Mouse (Mus musculus): ENCODE results near the gene Nos3. TPM values are rescaled to one million over a fixed set of nuclear protein-coding genes. Genes with fewer than 3 reads are reported as not detected.
A peak's percentile ranks its signal among the peaks of the same experiment; 100 is the strongest.
"Not testable (repeated sequence)": the region's sequence is repeated elsewhere in the genome, so short reads cannot be mapped to it uniquely, and the experiment has no call there.

The Nos3 gene
- polyA plus RNA-seq, 1 experiment from 2014 or later, result 6.6 TPM

DNA sequence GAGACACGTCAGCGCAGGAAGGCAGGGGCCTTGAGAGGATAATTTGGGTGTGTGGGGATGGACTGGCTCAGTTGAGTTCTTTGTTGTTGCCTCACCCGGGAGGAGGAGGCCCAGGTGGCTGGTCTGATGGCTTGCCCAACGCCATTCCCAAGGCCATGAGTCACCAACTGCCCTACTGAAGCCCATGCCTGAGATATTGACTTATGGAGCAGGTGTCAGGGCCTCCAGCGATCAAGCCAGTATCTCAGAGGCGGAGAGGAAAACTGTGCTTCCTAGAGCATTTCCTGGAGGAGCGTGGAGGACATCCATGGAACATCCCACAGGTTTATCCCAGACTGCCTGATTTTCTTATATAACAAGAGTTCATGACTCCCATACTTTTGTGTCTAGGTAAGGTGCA lies 28.1 kb downstream of the Nos3 start:
- DNase-seq (ENCODE audit: low spot score), result no peak
- Histone ChIP-seq H3K27me3 (replicated peaks; ENCODE audit: control insufficient read depth, insufficient read depth, low read length) (0 out of 2 replicates have a peak, but pooled peaks cover 2% of the 10 kb centered on the region), H3K9me3 (ENCODE audit: control insufficient read depth, low read length) (no peaks in the 10 kb centered on the region), H3K9ac (ENCODE audit: low read length) (no peak overlapping the region), H3K4me3 (ENCODE audit: low read depth, low read length) (no peak overlapping the region), H3K36me3 (ENCODE audit: control insufficient read depth, insufficient read depth, low read length) (no peaks in the 10 kb centered on the region), H3K27ac (ENCODE audit: low read depth) (no peak overlapping the region), H3K4me2 (ENCODE audit: low read length) (no peak overlapping the region), H3K4me1 (replicated peaks; ENCODE audit: control insufficient read depth, insufficient read depth, low read length) (peaks cover 17% of the 10 kb centered on the region)
- ATAC-seq (replicated peaks; ENCODE audit: low FRiP score, low TSS enrichment, low read depth), result no peak
- 75% methylated on average over 7 of the region's 7 CpGs for WGBS

DNA sequence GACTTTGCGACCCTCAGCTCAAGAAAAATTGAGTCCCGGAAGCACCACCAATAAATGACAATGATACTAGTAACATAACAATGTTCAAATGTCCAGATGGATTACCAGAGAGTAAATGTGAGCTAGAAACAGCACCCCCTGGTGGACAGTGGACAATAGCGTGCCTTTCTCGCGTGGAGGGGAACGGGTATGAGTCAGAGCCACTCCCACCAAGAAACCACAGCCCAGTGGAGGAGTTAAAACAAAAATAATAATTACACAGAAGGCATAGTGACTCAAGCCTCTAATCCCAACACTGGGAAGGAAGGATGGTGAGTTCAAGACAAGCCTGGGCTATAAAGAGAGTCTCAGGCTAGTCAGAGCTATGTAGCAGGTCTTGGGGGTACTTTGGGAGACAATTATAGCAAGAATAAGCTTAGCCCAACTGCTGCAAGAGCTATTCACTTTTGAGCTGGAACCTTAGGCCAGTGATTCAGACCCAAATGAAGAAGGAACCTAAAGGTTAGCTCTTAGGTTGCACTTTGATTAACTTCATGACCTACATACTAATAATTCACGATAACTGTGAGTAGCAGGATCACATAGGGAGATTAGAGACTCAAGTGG lies 28.9 kb downstream of the Nos3 start, which contains the start of gene Abcb8:
TSS of gene Abcb8 (plus strand) at position 272 of the 606 bp plus-strand sequence.
- 24% methylated on average over 7 of the region's 7 CpGs for WGBS
- H3K9me3 ChIP-seq (ENCODE audit: control insufficient read depth, low read length), result no peaks in the 10 kb centered on the region
- peak within 1 kb of the TSS; percentile 61 for H3K4me3 ChIP-seq (ENCODE audit: low read depth, low read length)
- H3K36me3 ChIP-seq (ENCODE audit: control insufficient read depth, insufficient read depth, low read length), result no peaks in the 10 kb centered on the region
- DNase-seq (ENCODE audit: low spot score), result peak; percentile 84
- H3K4me2 ChIP-seq (ENCODE audit: low read length), result peak within 1 kb of the TSS; percentile 56
- no peak for ATAC-seq (replicated peaks; ENCODE audit: low FRiP score, low TSS enrichment, low read depth)
- H3K27ac ChIP-seq (ENCODE audit: low read depth), result peak within 1 kb of the TSS; percentile 72
- 0 out of 2 replicates have a peak, but pooled peaks cover 2% of the 10 kb centered on the region for H3K27me3 ChIP-seq (replicated peaks; ENCODE audit: control insufficient read depth, insufficient read depth, low read length)
- H3K4me1 ChIP-seq (replicated peaks; ENCODE audit: control insufficient read depth, insufficient read depth, low read length), result peaks cover 9% of the 10 kb centered on the region
- H3K9ac ChIP-seq (ENCODE audit: low read length), result peak within 1 kb of the TSS; percentile 51

DNA sequence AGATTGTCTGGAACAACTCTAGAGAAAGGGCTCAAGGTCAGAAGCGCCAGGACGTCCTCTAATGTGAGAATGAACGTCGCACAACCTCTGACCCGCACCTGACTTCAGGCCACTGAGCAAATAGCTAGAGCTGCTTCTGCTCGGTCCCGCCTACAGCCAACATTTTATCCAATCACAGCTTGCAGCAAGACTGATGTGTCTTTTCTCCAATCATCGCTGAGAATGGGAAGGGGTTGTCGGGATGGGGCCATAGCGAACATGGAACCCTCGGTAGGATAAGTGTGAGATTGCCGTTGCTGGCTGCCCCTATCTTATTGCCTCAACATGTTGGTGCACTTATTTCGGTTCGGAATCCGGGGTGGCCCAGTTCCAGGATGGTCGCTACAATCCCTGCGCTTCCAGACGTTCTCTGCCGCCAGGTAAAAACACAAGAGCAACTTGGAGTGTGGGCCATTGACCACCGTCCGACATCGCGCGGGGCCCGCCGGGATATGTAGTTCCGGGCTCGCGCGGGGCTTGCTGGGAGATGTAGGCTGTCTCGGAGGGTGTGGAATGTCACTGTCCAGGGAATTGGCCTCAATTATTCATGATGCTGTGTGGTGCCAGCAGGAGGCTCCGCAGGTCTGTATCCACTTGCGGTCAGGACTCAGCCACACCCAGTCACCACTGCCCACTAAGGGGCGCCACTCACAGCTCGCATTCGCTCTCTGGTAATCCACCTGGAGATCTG lies 29.7 kb downstream of the Nos3 start:
- H3K9me3 ChIP-seq (ENCODE audit: control insufficient read depth, low read length), result no peaks in the 10 kb centered on the region
- H3K4me3 ChIP-seq (ENCODE audit: low read depth, low read length), result peak overlapping the region; percentile 61
- H3K36me3 ChIP-seq (ENCODE audit: control insufficient read depth, insufficient read depth, low read length), result no peaks in the 10 kb centered on the region
- ATAC-seq (replicated peaks; ENCODE audit: low FRiP score, low TSS enrichment, low read depth), result peak; percentile 95
- peak overlapping the region; percentile 51 for H3K9ac ChIP-seq (ENCODE audit: low read length)
- 0 out of 2 replicates have a peak, but pooled peaks cover 2% of the 10 kb centered on the region for H3K27me3 ChIP-seq (replicated peaks; ENCODE audit: control insufficient read depth, insufficient read depth, low read length)
- peak overlapping the region; percentile 72 for H3K27ac ChIP-seq (ENCODE audit: low read depth)
- 2% methylated on average over 36 of the region's 36 CpGs for WGBS
- peak overlapping the region; percentile 56 for H3K4me2 ChIP-seq (ENCODE audit: low read length)
- H3K4me1 ChIP-seq (replicated peaks; ENCODE audit: control insufficient read depth, insufficient read depth, low read length), result peaks cover 8% of the 10 kb centered on the region
- DNase-seq (ENCODE audit: low spot score), result peak; percentile 98

DNA sequence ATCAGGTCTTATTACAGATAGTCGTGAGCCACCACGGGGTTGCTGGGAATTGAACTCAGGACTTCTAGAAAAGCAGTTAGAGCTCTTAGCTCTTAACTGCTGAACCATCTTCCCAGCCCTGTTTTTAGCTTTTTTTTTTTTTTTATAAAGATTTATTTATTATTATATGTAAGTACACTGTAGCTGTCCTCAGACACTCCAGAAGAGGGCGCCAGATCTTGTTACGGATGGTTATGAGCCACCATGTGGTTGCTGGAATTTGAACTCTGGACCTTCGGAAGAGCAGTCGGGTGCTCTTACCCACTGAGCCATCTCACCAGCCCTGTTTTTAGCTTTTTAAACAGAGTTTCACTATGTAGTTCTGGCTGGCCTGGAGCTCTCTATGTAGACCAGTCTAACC lies 31.6 kb downstream of the Nos3 start:
- H3K4me2 ChIP-seq (ENCODE audit: low read length); H3K36me3 ChIP-seq (ENCODE audit: control insufficient read depth, insufficient read depth, low read length); H3K4me1 ChIP-seq (replicated peaks; ENCODE audit: control insufficient read depth, insufficient read depth, low read length); H3K27ac ChIP-seq (ENCODE audit: low read depth); ATAC-seq (replicated peaks; ENCODE audit: low FRiP score, low TSS enrichment, low read depth); H3K27me3 ChIP-seq (replicated peaks; ENCODE audit: control insufficient read depth, insufficient read depth, low read length); DNase-seq (ENCODE audit: low spot score); H3K4me3 ChIP-seq (ENCODE audit: low read depth, low read length); H3K9me3 ChIP-seq (ENCODE audit: control insufficient read depth, low read length); H3K9ac ChIP-seq (ENCODE audit: low read length): not testable (repeated sequence)
- WGBS, result 89% methylated on average over 6 of the region's 6 CpGs

DNA sequence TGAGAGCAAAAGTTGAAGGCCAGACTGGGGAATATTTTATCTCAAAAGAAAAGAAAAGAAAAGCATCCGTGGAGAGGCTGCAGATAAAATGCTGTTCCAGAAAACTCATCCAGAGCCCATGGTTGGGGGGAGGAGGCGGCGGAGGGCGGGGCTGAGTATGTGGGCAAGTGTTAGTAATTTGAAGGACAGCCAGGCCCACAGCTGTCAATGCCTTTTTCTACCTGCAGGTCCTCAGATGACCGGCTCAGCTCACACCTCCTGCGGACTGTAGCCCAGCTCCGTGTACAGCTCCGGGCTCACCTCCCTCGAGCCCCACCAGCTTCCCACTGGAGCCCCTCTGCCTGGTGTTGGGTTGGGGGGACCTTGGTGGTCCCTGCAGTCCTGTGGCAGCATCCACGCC lies 35.1 kb downstream of the Nos3 start:
- 88% methylated on average over 10 of the region's 10 CpGs for WGBS
- Histone ChIP-seq H3K4me3 (ENCODE audit: low read depth, low read length) (no peak overlapping the region), H3K36me3 (ENCODE audit: control insufficient read depth, insufficient read depth, low read length) (peaks cover 30% of the 10 kb centered on the region; the same call in 1 of the 2 replicates), H3K4me1 (replicated peaks; ENCODE audit: control insufficient read depth, insufficient read depth, low read length) (0 out of 2 replicates have a peak, but pooled peaks cover 4% of the 10 kb centered on the region), H3K9ac (ENCODE audit: low read length) (no peak overlapping the region), H3K4me2 (ENCODE audit: low read length) (no peak overlapping the region), H3K27ac (ENCODE audit: low read depth) (no peak overlapping the region), H3K27me3 (replicated peaks; ENCODE audit: control insufficient read depth, insufficient read depth, low read length) (no peaks in the 10 kb centered on the region), H3K9me3 (ENCODE audit: control insufficient read depth, low read length) (no peaks in the 10 kb centered on the region)
- DNase-seq (ENCODE audit: low spot score) (no peak), ATAC-seq (replicated peaks; ENCODE audit: low FRiP score, low TSS enrichment, low read depth) (no peak; the same call in 1 of the 2 replicates)

DNA sequence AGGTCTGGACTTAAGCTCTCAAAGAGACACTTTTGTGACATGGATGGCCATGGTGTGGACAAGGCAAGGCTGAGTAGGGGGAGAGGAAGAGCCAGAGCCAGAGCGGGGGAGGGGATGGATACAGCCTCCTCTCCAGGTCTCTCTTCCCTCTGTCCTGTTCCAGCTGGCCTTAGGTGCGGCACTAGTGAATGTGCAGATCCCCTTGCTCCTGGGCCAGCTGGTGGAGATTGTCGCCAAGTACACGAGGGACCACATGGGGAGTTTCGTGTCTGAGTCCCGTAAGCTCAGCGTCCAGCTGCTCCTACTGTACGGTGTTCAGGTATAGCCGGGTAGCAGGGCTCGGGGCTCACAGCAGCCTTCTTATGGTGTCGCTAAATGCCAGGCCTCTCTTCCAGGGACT lies 35.8 kb downstream of the Nos3 start:
- no peaks in the 10 kb centered on the region for H3K27me3 ChIP-seq (replicated peaks; ENCODE audit: control insufficient read depth, insufficient read depth, low read length)
- no peak overlapping the region for H3K4me3 ChIP-seq (ENCODE audit: low read depth, low read length)
- ATAC-seq (replicated peaks; ENCODE audit: low FRiP score, low TSS enrichment, low read depth) (no peak), DNase-seq (ENCODE audit: low spot score) (no peak)
- no peak overlapping the region for H3K27ac ChIP-seq (ENCODE audit: low read depth)
- no peaks in the 10 kb centered on the region for H3K9me3 ChIP-seq (ENCODE audit: control insufficient read depth, low read length)
- no peak overlapping the region for H3K4me2 ChIP-seq (ENCODE audit: low read length)
- no peaks in the 10 kb centered on the region for H3K4me1 ChIP-seq (replicated peaks; ENCODE audit: control insufficient read depth, insufficient read depth, low read length)
- WGBS, result 86% methylated on average over 11 of the region's 11 CpGs
- H3K9ac ChIP-seq (ENCODE audit: low read length), result no peak overlapping the region
- H3K36me3 ChIP-seq (ENCODE audit: control insufficient read depth, insufficient read depth, low read length), result peaks cover 30% of the 10 kb centered on the region; the same call in 1 of the 2 replicates

DNA sequence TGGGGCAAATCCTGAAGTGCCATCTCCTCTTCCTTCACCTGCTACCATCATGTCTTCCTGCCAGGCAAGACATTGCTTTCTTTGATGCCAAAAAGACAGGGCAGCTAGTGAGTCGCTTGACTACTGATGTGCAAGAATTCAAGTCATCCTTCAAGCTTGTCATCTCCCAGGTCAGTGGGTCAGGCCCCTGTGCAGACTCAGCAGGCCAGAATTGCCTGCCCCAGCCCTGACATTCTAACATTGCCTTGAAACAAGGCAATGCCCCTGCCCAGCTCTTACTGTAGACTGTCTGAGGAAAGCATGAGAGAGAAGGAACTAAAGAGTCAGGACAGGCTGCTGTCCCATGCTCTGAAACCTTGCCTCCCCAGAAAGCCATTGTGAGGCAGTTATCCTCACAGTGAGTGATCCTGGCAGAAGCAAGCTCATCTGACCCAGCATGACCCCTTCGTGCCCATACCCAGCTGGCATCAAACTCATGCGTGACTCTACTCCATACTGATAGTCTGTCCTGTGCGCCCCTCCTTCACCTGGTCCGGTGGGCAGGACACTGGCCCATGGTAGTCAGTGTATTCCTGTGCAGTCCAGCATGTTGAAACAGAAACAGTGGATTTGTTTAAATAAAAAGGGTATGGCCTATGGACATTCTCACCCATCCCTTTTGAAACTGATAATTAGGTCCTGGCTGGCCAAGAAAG lies 36.4 kb downstream of the Nos3 start:
- no peak for DNase-seq (ENCODE audit: low spot score)
- Histone ChIP-seq H3K4me3 (ENCODE audit: low read depth, low read length) (no peak overlapping the region), H3K27me3 (replicated peaks; ENCODE audit: control insufficient read depth, insufficient read depth, low read length) (no peaks in the 10 kb centered on the region), H3K27ac (ENCODE audit: low read depth) (no peak overlapping the region), H3K9me3 (ENCODE audit: control insufficient read depth, low read length) (no peaks in the 10 kb centered on the region), H3K4me1 (replicated peaks; ENCODE audit: control insufficient read depth, insufficient read depth, low read length) (no peaks in the 10 kb centered on the region), H3K36me3 (ENCODE audit: control insufficient read depth, insufficient read depth, low read length) (peaks cover 35% of the 10 kb centered on the region), H3K9ac (ENCODE audit: low read length) (no peak overlapping the region), H3K4me2 (ENCODE audit: low read length) (no peak overlapping the region)
- 87% methylated on average over 5 of the region's 5 CpGs for WGBS
- ATAC-seq (replicated peaks; ENCODE audit: low FRiP score, low TSS enrichment, low read depth), result no peak

DNA sequence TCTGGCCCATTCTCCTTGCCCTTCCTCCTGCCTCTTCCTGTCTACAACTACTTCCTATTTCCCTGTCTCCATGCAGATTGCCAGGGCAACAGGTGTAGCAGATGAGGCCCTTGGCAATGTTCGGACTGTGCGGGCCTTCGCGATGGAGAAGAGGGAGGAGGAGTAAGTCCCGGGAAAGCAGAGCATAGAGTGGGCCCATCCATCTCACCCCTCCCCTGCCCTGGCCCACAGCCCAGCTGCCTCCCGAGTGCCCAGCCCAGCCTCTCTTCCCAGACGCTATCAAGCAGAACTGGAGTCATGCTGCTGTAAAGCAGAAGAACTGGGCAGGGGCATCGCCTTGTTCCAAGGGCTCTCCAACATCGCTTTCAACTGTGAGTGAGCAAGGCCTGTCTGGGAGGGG lies 37.4 kb downstream of the Nos3 start:
- Histone ChIP-seq H3K36me3 (ENCODE audit: control insufficient read depth, insufficient read depth, low read length) (peaks cover 40% of the 10 kb centered on the region), H3K4me1 (replicated peaks; ENCODE audit: control insufficient read depth, insufficient read depth, low read length) (no peaks in the 10 kb centered on the region), H3K4me3 (ENCODE audit: low read depth, low read length) (no peak overlapping the region), H3K27me3 (replicated peaks; ENCODE audit: control insufficient read depth, insufficient read depth, low read length) (no peaks in the 10 kb centered on the region), H3K27ac (ENCODE audit: low read depth) (no peak overlapping the region), H3K9ac (ENCODE audit: low read length) (no peak overlapping the region), H3K4me2 (ENCODE audit: low read length) (no peak overlapping the region), H3K9me3 (ENCODE audit: control insufficient read depth, low read length) (no peaks in the 10 kb centered on the region)
- ATAC-seq (replicated peaks; ENCODE audit: low FRiP score, low TSS enrichment, low read depth) (no peak; the same call in 1 of the 2 replicates), DNase-seq (ENCODE audit: low spot score) (no peak)
- WGBS, result 75% methylated on average over 9 of the region's 9 CpGs
